Mouse (Mus musculus) spleen, adult 2 months (tissue): ENCODE measurements around the gene Cnnm3.

Source experiments
- CTCF ChIP-seq: fragments of 200-500 bp; IDR thresholded peaks from 2 replicates; pipeline ENCODE4 v1.5.1; 2011; ENCODE audit warnings: mild to moderate bottlenecking, inconsistent platforms; ENCODE audit not compliant: insufficient read depth, insufficient read length, insufficient replicate concordance; ENCODE audit errors: extremely low read depth
- POLR2A ChIP-seq: fragments of 200-500 bp; IDR thresholded peaks from 2 replicates; pipeline ENCODE4 v1.6.1; 2011; ENCODE audit warnings: low read depth, low read length, inconsistent platforms

DNA sequence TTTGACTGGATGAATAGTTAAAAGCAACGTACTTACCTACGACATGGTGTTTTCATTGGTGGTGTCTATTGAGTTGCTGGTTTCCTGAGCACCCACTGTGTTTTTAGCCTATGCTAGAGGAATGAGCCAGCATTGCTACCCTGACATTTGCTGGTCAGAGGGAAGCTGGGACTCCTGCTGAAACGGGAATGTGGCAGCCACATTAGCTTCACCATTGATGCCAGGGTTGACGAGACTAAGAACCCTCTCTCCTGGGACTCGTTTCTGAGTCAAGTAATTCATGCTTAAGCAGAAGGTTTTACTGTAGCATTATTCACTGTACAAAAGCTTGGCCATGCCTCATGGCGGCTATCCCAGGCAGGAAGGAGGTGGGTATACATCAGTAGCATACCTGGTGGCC is 22.0 kb upstream of the Cnnm3 start:
- no peak for TF ChIP-seq CTCF
- TF ChIP-seq POLR2A, result no peak
